Mouse (Mus musculus) forebrain, embryonic 12.5 days (tissue): ENCODE results near the gene Reg2. TPM values are rescaled to one million over a fixed set of nuclear protein-coding genes. Genes with fewer than 3 reads are reported as not detected.
A peak's percentile ranks its signal among the peaks of the same experiment; 100 is the strongest.
"Not testable (repeated sequence)": the region's sequence is repeated elsewhere in the genome, so short reads cannot be mapped to it uniquely, and the experiment has no call there.

Source experiments
- ATAC-seq: fragments of 200-750 bp; cut with Nextera tagmentation; 2 replicates; pipeline ENCODE4 v1.8.0; 2017; ENCODE audit warnings: moderate TSS enrichment; ENCODE audit not compliant: low FRiP score
- H3K27ac ChIP-seq: fragments of 300-500 bp; sonication (generic); 2 replicates; pipeline ENCODE4 v1.5.1; 2016; ENCODE audit warnings: mild to moderate bottlenecking
- H3K27me3 ChIP-seq: fragments of 300-500 bp; sonication (generic); 2 replicates; pipeline ENCODE4 v1.6.1; 2016; ENCODE audit warnings: mild to moderate bottlenecking
- H3K36me3 ChIP-seq: fragments of 300-500 bp; sonication (generic); replicated peaks from 2 replicates; pipeline ENCODE4 v1.6.1; 2016; ENCODE audit warnings: mild to moderate bottlenecking
- H3K4me1 ChIP-seq: fragments of 300-500 bp; sonication (generic); 2 replicates; pipeline ENCODE4 v1.6.1; 2016
- H3K4me2 ChIP-seq: fragments of 300-500 bp; sonication (generic); 2 replicates; pipeline ENCODE4 v1.6.1; 2016; ENCODE audit warnings: mild to moderate bottlenecking, moderate library complexity
- H3K4me3 ChIP-seq: fragments of 300-500 bp; sonication (generic); replicated peaks from 2 replicates; pipeline ENCODE4 v1.5.1; 2016; ENCODE audit warnings: mild to moderate bottlenecking
- H3K9ac ChIP-seq: fragments of 300-500 bp; sonication (generic); 2 replicates; pipeline ENCODE4 v1.6.1; 2016; ENCODE audit warnings: mild to moderate bottlenecking
- H3K9me3 ChIP-seq: fragments of 300-500 bp; sonication (generic); 2 replicates; pipeline ENCODE4 v1.6.1; 2016
- WGBS: fragments of 180-500 bp; shearing (Covaris S2); methylation state at CpG from one replicate; pipeline ENCODE4 v1.1.7; 2016; 5-methylcytosine and 5-hydroxymethylcytosine counted together
- polyA plus RNA-seq: library from polyadenylated mRNA; unstranded; fragments of >200 nt; fragmentation: Nextera tagmentation; extraction: Ambion mirVana; gene quantifications from 2 replicates; pipeline ENCODE4 v1.2.1, GENCODE M21; 2016

The Reg2 gene
- not detected in 2 replicates for polyA plus RNA-seq

DNA sequence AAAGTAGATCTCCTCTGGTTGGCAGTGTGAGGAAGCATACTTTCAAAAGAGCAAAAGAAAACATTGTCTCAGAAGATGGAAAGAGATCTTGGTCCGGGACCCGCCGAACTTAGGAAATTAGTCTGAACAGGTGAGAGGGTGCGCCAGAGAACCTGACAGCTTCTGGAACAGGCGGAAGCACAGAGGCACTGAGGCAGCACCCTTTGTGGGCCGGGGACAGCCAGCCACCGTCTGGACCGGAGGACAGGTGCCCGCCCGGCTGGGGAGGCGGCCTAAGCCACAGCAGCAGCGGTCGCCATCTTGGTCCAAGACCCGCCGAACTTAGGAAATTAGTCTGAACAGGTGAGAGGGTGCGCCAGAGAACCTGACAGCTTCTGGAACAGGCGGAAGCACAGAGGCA lies at the start of gene Reg2:
Gene Reg2, plus strand, starts transcription at position 301 of the 400 bp plus-strand sequence.
- H3K27ac ChIP-seq, H3K36me3 ChIP-seq, H3K4me2 ChIP-seq, H3K4me1 ChIP-seq, H3K9ac ChIP-seq, H3K9me3 ChIP-seq, ATAC-seq, H3K4me3 ChIP-seq, H3K27me3 ChIP-seq: not testable (repeated sequence)
- 93% methylated on average over 4 of the region's 17 CpGs for WGBS

DNA sequence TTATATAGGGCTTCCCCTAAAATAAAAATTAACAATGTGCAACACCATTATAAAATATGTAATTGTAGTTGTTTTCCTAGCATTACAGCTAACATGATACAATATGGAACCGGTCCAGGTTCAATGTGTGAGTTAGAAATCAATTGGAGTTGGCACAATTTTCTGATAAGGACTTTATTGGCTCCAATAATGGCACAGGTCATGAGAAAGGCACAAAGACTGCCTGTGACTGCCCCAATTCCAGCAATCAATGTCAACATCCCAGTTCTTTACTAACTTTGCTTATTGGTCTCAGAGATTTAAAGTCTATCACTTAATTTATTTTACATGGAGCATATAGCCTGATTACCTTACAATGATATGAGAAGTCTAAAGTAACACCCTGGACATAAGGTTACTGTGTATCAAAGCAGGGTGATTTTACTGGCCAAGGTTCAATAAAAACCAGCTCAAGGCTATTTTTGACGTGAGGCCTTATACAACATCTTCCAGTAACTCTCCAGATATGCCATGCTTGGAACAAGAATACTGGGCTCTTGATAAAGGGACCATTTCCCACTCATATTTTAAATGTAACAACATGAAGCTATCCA lies 33.4 kb upstream of the Reg2 start:
- Histone ChIP-seq H3K4me2 (no peak overlapping the region), H3K4me3 (no peak overlapping the region), H3K4me1 (no peaks in the 10 kb centered on the region), H3K9ac (no peak overlapping the region), H3K9me3 (no peaks in the 10 kb centered on the region), H3K36me3 (no peaks in the 10 kb centered on the region), H3K27me3 (no peaks in the 10 kb centered on the region), H3K27ac (no peak overlapping the region)
- ATAC-seq, result no peak
- WGBS, result 74% methylated on average over 2 of the region's 2 CpGs

DNA sequence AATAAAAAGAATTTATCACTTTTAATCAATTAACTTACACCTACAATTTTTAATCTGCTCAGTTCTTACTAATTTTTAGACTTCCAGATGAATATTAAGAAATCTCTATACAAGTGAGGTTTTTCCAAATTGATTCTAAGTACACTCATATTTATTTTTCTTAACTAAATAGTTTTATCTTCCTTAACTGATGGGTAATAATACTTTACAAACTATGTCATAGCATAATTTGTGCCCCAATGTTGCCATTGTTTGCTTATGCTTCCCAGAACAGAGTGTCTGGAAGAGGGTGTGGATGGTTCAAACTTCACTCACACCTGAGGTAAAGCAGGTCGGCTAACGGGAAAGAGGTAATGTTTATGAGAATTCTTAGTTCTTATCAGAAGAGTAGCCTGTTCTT lies 25.1 kb upstream of the Reg2 start, which contains the start of gene Reg3b:
Gene Reg3b, plus strand, starts transcription at position 301 of the 400 bp plus-strand sequence.
- WGBS, result 94% methylated on average over 2 of the region's 2 CpGs
- H3K9ac ChIP-seq, result no peak within 1 kb of the TSS
- H3K4me3 ChIP-seq, result no peak within 1 kb of the TSS
- H3K27me3 ChIP-seq, result no peaks in the 10 kb centered on the region
- H3K4me1 ChIP-seq, result no peaks in the 10 kb centered on the region
- H3K36me3 ChIP-seq, result no peaks in the 10 kb centered on the region
- no peak within 1 kb of the TSS for H3K27ac ChIP-seq
- H3K4me2 ChIP-seq, result no peak within 1 kb of the TSS
- H3K9me3 ChIP-seq, result no peaks in the 10 kb centered on the region
- ATAC-seq, result no peak

DNA sequence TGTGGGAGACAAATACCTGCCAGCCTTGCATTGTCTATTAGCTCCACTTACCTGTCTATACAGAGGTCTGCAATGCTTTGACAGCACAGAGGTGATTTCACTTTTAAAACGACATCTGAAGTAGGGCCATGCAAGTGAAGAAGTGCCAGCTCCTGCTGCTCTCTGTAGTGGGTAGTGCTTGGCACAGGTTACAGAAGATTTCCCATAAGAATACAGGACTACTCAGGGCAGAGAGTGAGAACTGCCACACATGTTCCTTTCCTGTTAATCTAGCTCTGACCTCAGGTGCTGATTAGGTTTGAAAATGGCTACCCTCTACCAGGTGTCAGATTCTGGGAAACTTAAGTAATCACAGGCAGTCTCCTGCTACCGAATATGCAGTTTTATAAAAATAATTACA lies 16.7 kb upstream of the Reg2 start, which contains the start of gene Reg3d:
Gene Reg3d, minus strand, starts transcription at position 101 of the 400 bp plus-strand sequence.
- no peak within 1 kb of the TSS for H3K27ac ChIP-seq
- WGBS, result 84% methylated on average over 2 of the region's 2 CpGs
- no peak within 1 kb of the TSS for H3K9ac ChIP-seq
- H3K4me2 ChIP-seq, result no peak within 1 kb of the TSS
- no peaks in the 10 kb centered on the region for H3K27me3 ChIP-seq
- no peaks in the 10 kb centered on the region for H3K9me3 ChIP-seq
- no peaks in the 10 kb centered on the region for H3K36me3 ChIP-seq
- H3K4me1 ChIP-seq, result no peaks in the 10 kb centered on the region
- no peak for ATAC-seq
- no peak within 1 kb of the TSS for H3K4me3 ChIP-seq

DNA sequence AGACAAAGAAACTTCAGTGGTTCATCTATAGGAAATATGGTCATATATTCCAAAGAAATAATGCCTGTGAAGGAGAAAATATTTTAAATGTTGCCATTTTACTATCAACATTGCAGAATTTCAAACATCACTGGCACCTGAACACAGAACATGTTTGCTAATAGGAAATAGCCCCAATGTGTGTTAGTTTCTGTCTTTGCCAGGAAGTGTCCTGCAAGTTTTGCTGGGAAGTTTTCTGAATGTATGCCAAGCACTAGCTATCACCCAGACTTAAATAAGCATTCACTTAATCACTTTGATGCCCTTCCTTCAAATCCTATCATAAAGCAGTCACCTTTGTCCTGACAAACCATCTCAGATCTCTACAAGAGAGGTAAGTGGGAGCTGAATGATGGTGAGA lies 15.0 kb upstream of the Reg2 start, which contains the start of gene Reg3a:
Gene Reg3a, plus strand, starts transcription at position 301 of the 400 bp plus-strand sequence.
- H3K4me2 ChIP-seq, result no peak within 1 kb of the TSS
- ATAC-seq, result no peak
- H3K27ac ChIP-seq, result no peak within 1 kb of the TSS
- no peaks in the 10 kb centered on the region for H3K27me3 ChIP-seq
- no peaks in the 10 kb centered on the region for H3K36me3 ChIP-seq
- H3K9me3 ChIP-seq, result no peaks in the 10 kb centered on the region
- no peaks in the 10 kb centered on the region for H3K4me1 ChIP-seq
- H3K4me3 ChIP-seq, result no peak within 1 kb of the TSS
- no peak within 1 kb of the TSS for H3K9ac ChIP-seq

DNA sequence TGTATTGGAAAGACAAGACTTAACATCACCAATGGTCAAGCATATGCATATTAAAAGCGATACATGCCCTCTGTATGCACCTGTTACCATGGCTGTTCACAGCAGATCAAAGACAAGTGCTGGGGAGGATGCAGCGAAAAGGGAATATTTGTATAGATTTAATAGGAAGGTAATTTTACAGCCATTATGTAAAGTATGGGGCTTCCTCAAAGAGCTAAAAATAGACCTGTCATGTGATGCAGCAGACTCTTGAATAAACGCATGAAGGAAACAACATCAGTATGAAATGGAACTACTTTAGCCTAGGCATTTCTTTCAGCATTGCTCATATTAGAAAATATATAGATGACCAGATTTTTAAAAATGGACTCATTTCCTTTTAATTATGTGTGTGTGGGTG lies 9.8 kb upstream of the Reg2 start:
- Histone ChIP-seq H3K9ac (no peak overlapping the region), H3K4me3 (no peak overlapping the region), H3K27ac (no peak overlapping the region), H3K27me3 (no peaks in the 10 kb centered on the region), H3K4me1 (no peaks in the 10 kb centered on the region), H3K36me3 (no peaks in the 10 kb centered on the region), H3K9me3 (no peaks in the 10 kb centered on the region), H3K4me2 (no peak overlapping the region)
- WGBS, result 76% methylated on average over 3 of the region's 3 CpGs
- ATAC-seq, result 0 out of 2 replicates have a peak, but pooled peaks have one; percentile 11

DNA sequence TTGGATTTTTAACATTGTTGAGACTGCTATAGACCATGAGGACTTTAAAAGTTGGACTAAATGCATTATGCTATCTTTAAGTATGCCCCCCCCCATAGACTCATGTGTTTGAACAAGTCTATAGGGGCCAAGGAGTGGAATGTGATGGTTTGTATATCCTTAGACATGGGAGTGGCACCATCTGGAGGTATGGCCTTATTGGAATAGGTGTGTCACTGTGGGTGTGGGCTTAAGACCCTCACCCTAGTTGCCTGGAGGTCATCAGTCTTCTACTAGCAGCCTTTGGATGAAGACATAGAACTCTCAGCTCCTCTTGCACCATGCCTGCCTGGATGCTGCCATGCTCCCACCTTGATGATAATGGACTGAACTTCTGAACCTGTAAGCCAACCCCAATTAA lies 27.0 kb downstream of the Reg2 start, which contains the start of gene Reg1:
Gene Reg1, plus strand, starts transcription at position 301 of the 400 bp plus-strand sequence.
- not testable (repeated sequence) for H3K4me2 ChIP-seq, H3K9me3 ChIP-seq, H3K4me3 ChIP-seq, H3K27ac ChIP-seq, H3K4me1 ChIP-seq, ATAC-seq, H3K9ac ChIP-seq, H3K36me3 ChIP-seq, H3K27me3 ChIP-seq

DNA sequence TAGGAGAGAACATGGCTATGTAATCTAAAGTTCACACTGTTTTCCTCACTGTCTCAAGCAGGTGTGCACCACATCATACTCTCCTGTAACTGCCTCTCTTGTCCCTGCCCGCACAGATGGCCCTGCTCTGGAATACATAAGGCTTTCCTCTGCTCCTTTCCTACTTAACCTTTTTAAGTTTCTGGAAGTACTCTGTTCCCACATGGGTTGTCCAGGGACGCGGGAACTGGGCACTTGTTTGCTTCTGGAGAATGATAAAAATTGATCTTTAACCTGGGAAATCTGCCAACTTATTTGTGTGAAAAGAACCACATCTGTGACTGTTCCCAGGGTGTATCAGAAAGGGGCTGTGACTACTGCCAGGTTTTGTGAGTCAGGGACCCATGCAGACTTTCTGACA lies 30.1 kb downstream of the Reg2 start:
- WGBS, result 93% methylated on average over 3 of the region's 3 CpGs

DNA sequence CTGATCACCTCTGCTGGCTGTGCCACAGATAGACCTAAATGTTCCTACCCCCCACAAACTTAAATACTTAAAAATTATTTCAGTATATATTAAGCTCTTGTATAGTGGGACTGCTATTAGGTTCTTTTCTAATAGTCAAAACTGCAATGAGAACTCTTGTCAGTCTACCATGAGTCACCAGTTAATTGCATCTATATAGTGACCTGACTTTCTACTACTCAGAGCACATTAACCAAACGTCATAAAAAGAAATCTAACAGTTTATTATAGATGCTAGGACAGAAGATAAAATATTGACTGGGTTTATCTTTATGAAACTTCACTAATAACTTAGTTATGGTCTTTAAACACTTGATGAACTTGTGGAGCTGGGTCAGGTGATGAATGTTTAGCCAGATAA lies 51.8 kb downstream of the Reg2 start:
- no peaks in the 10 kb centered on the region for H3K4me1 ChIP-seq
- no peak overlapping the region for H3K9ac ChIP-seq
- WGBS, result 77% methylated on average over 1 of the region's 1 CpGs
- H3K9me3 ChIP-seq, result no peaks in the 10 kb centered on the region
- H3K4me2 ChIP-seq, result no peak overlapping the region
- H3K4me3 ChIP-seq, result no peak overlapping the region
- H3K27me3 ChIP-seq, result no peaks in the 10 kb centered on the region
- no peak overlapping the region for H3K27ac ChIP-seq
- ATAC-seq, result no peak
- H3K36me3 ChIP-seq, result no peaks in the 10 kb centered on the region

More for the DNA sequence above, 30.1 kb downstream of the Reg2 start:
- Histone ChIP-seq H3K4me3 (no peak overlapping the region), H3K27me3 (no peaks in the 10 kb centered on the region), H3K27ac (no peak overlapping the region), H3K9ac (no peak overlapping the region), H3K36me3 (no peaks in the 10 kb centered on the region), H3K4me2 (no peak overlapping the region), H3K9me3 (no peaks in the 10 kb centered on the region), H3K4me1 (no peaks in the 10 kb centered on the region)
- ATAC-seq, result no peak

DNA sequence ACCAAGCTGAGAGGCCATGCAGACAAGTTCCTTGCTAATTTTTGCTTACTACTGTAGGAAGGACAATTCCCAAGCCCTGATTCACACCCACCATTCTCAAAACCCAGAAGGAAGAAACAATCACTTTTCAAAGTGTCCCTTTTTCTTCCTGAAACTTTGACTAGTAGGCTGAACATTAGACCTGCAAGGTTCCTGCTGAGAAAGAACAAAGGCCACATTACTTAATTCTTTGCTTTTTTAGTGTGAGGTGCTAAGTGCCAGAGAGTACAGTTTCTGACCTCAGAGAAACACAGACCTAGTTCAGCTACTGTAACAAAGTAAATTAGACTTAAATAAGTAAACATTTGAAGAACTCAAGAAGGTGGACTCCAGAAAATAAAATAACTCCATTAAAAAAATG lies 53.0 kb downstream of the Reg2 start:
- Histone ChIP-seq H3K27me3 (no peaks in the 10 kb centered on the region), H3K4me3 (no peak overlapping the region), H3K9me3 (no peaks in the 10 kb centered on the region), H3K27ac (no peak overlapping the region), H3K4me1 (no peaks in the 10 kb centered on the region), H3K36me3 (no peaks in the 10 kb centered on the region), H3K9ac (no peak overlapping the region), H3K4me2 (no peak overlapping the region)
- no peak for ATAC-seq

DNA sequence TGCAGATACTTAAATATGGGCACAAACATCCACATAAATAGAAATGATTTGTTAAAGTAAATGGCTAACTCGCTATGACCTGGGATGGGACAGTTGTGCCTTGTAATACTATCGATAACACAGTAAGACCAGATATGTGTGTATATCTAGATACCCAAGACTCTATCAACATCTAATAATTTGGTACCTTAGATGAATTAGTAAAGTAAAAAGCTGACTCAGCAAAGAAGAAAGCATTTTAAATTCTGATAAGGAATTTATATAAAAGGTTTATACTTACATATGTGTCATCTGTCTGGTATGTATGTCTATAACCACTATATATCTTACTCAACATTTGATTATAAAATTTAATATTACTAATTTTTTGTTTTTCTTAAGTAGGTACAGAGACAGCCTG lies 57.4 kb downstream of the Reg2 start:
- no peaks in the 10 kb centered on the region for H3K27me3 ChIP-seq
- no peaks in the 10 kb centered on the region for H3K4me1 ChIP-seq
- no peak for ATAC-seq
- H3K4me2 ChIP-seq, result no peak overlapping the region
- 89% methylated on average over 2 of the region's 2 CpGs for WGBS
- no peak overlapping the region for H3K4me3 ChIP-seq
- H3K27ac ChIP-seq, result no peak overlapping the region
- no peaks in the 10 kb centered on the region for H3K36me3 ChIP-seq
- no peak overlapping the region for H3K9ac ChIP-seq
- no peaks in the 10 kb centered on the region for H3K9me3 ChIP-seq
